In the genomic region with DNA sequence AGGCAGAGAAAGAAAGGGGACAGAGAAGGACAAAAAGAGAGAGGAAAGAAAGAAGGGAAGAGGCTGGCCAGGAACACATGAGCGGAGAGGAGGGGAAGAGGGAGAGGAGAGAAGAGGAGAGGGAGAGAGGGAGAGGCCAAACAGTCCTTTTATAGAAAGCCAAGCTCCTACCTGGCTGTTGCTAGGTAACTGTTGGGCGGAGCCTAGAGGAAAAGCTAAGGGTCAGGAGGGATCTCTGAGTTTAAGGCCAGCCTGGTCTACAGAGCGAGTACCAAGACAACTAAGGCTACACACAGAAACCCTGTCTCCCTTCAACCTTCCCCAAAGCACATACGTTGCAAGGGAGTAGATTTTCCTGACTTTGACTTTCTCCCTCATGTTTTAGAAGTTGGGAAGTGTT, we compare ENCODE assay signal across 11 mouse cellular contexts. TPM values are rescaled to one million over a fixed set of nuclear protein-coding genes. Genes with fewer than 3 reads are reported as not detected.
DNase-seq lines count a peak whose midpoint lies in the region; ATAC-seq and TF ChIP-seq lines count a peak whose summit lies in the region.
"Had no signal": no experiment of that assay in that cellular context is flagged by ENCODE, and none has a peak within 500 bp of the region (broad histone marks: within the 10 kb centered on the region; RNA-seq: fewer than 3 reads in every experiment).

No protein-coding gene starts in this region.

- WGBS in hindbrain, embryonic 11.5 days, result 82% methylated on average over 4 of the region's 4 CpGs
- 79% methylated on average over 4 of the region's 4 CpGs for WGBS in hindbrain, embryonic 13.5 days
- WGBS in midbrain, embryonic 15.5 days, result 80% methylated on average over 4 of the region's 4 CpGs
- 74% methylated on average over 4 of the region's 4 CpGs for WGBS in midbrain, embryonic 16.5 days
- WGBS in embryonic facial prominence, embryonic 10.5 days, result 82% methylated on average over 4 of the region's 4 CpGs
- WGBS in small intestine, adult 2 months, result 81% methylated on average over 4 of the region's 4 CpGs

- H3K4me2 ChIP-seq in hindbrain, embryonic 11.5 days (replicated peaks; ENCODE audit: low read depth, low read length), result no peak overlapping the region
- H3K4me2 ChIP-seq in hindbrain, embryonic 13.5 days, result no peak overlapping the region
- H3K4me2 ChIP-seq in midbrain, embryonic 15.5 days, result no peak overlapping the region
- H3K4me2 ChIP-seq in midbrain, embryonic 16.5 days (ENCODE audit: low read length), result no peak overlapping the region
- H3K4me2 ChIP-seq: limb, embryonic 13.5 days had no signal

- no peak for TF ChIP-seq CTCF in small intestine, adult 2 months (IDR thresholded peaks at IDR 0.05; ENCODE audit: extremely low read depth, insufficient read length, insufficient replicate concordance, low read depth, low read length)

- no peak overlapping the region for H3K9ac ChIP-seq in hindbrain, embryonic 11.5 days (ENCODE audit: low read depth, low read length)
- no peak overlapping the region for H3K9ac ChIP-seq in hindbrain, embryonic 13.5 days
- no peak overlapping the region for H3K9ac ChIP-seq in midbrain, embryonic 15.5 days
- no peak overlapping the region for H3K9ac ChIP-seq in midbrain, embryonic 16.5 days (ENCODE audit: low read depth, low read length)
- H3K9ac ChIP-seq: hindbrain, embryonic 15.5 days; limb, embryonic 13.5 days; neural tube, embryonic 13.5 days had no signal

- no peaks in the 10 kb centered on the region for H3K27me3 ChIP-seq in hindbrain, embryonic 11.5 days (ENCODE audit: control insufficient read depth, insufficient read depth, low read length)
- H3K27me3 ChIP-seq in hindbrain, embryonic 13.5 days, result no peaks in the 10 kb centered on the region
- no peaks in the 10 kb centered on the region for H3K27me3 ChIP-seq in midbrain, embryonic 15.5 days (replicated peaks)
- no peaks in the 10 kb centered on the region for H3K27me3 ChIP-seq in midbrain, embryonic 16.5 days (ENCODE audit: control insufficient read depth, insufficient read depth, low read depth, low read length)
- no peaks in the 10 kb centered on the region for H3K27me3 ChIP-seq in embryonic facial prominence, embryonic 10.5 days (replicated peaks; ENCODE audit: low read depth, poor library complexity, severe bottlenecking)
- H3K27me3 ChIP-seq in small intestine, adult 2 months (ENCODE audit: control insufficient read depth, insufficient read depth, low read length), result no peaks in the 10 kb centered on the region
- H3K27me3 ChIP-seq: hindbrain, embryonic 15.5 days; limb, embryonic 13.5 days; neural tube, embryonic 13.5 days had no signal

- H3K4me3 ChIP-seq in hindbrain, embryonic 11.5 days (ENCODE audit: low read depth, low read length), result no peak overlapping the region
- H3K4me3 ChIP-seq in hindbrain, embryonic 13.5 days, result no peak overlapping the region
- no peak overlapping the region for H3K4me3 ChIP-seq in midbrain, embryonic 15.5 days
- H3K4me3 ChIP-seq in midbrain, embryonic 16.5 days (ENCODE audit: low read depth, low read length), result no peak overlapping the region
- no peak overlapping the region for H3K4me3 ChIP-seq in embryonic facial prominence, embryonic 10.5 days
- no peak overlapping the region for H3K4me3 ChIP-seq in small intestine, adult 2 months (ENCODE audit: low read depth, low read length)
- H3K4me3 ChIP-seq: erythroblast, embryonic 14.5 days; hindbrain, embryonic 15.5 days; limb, embryonic 13.5 days; neural tube, embryonic 13.5 days had no signal

- ATAC-seq in hindbrain, embryonic 11.5 days (ENCODE audit: low FRiP score), result peak; percentile 21; the same call in 1 of the 2 replicates
- no peak for ATAC-seq in hindbrain, embryonic 13.5 days (ENCODE audit: low FRiP score)
- 0 out of 2 replicates have a peak, but pooled peaks have one; percentile 18 for ATAC-seq in midbrain, embryonic 15.5 days (replicated peaks)
- no peak for ATAC-seq in midbrain, embryonic 16.5 days

- DNase-seq in hindbrain, embryonic 11.5 days (ENCODE audit: low spot score), result no peak
- no peak for DNase-seq in embryonic facial prominence, embryonic 10.5 days (ENCODE audit: low spot score)
- DNase-seq in urinary bladder, adult 2 months (ENCODE audit: low spot score), result no peak

- 0 out of 2 replicates have a peak, but pooled peaks cover 2% of the 10 kb centered on the region for H3K4me1 ChIP-seq in hindbrain, embryonic 11.5 days (replicated peaks; ENCODE audit: control insufficient read depth, insufficient read depth, low read length)
- H3K4me1 ChIP-seq in hindbrain, embryonic 13.5 days (replicated peaks), result no peaks in the 10 kb centered on the region; the same call in 1 of the 2 replicates
- H3K4me1 ChIP-seq in midbrain, embryonic 15.5 days, result no peaks in the 10 kb centered on the region
- H3K4me1 ChIP-seq in midbrain, embryonic 16.5 days (ENCODE audit: control insufficient read depth, insufficient read depth, low read length), result no peaks in the 10 kb centered on the region; the same call in 1 of the 2 replicates
- peaks cover 11% of the 10 kb centered on the region for H3K4me1 ChIP-seq in embryonic facial prominence, embryonic 10.5 days
- H3K4me1 ChIP-seq in small intestine, adult 2 months (ENCODE audit: control insufficient read depth, insufficient read depth, insufficient read length, low read length), result peaks cover 12% of the 10 kb centered on the region; the same call in 1 of the 2 replicates
- H3K4me1 ChIP-seq: hindbrain, embryonic 15.5 days had no signal

- no peak for TF ChIP-seq POLR2A in small intestine, adult 2 months (IDR thresholded peaks at IDR 0.05; ENCODE audit: low read depth, low read length)

- H3K9me3 ChIP-seq in hindbrain, embryonic 11.5 days (ENCODE audit: control insufficient read depth, low read length), result no peaks in the 10 kb centered on the region
- H3K9me3 ChIP-seq in hindbrain, embryonic 13.5 days, result no peaks in the 10 kb centered on the region
- H3K9me3 ChIP-seq in midbrain, embryonic 15.5 days, result no peaks in the 10 kb centered on the region
- H3K9me3 ChIP-seq in midbrain, embryonic 16.5 days (replicated peaks; ENCODE audit: control insufficient read depth, low read length, poor library complexity, severe bottlenecking), result no peaks in the 10 kb centered on the region
- no peaks in the 10 kb centered on the region for H3K9me3 ChIP-seq in embryonic facial prominence, embryonic 10.5 days
- H3K9me3 ChIP-seq: hindbrain, embryonic 15.5 days; limb, embryonic 13.5 days; neural tube, embryonic 13.5 days had no signal

- H3K27ac ChIP-seq in hindbrain, embryonic 11.5 days (ENCODE audit: low read depth, low read length), result no peak overlapping the region
- H3K27ac ChIP-seq in hindbrain, embryonic 13.5 days, result no peak overlapping the region
- H3K27ac ChIP-seq in midbrain, embryonic 15.5 days, result no peak overlapping the region
- no peak overlapping the region for H3K27ac ChIP-seq in midbrain, embryonic 16.5 days (ENCODE audit: low read length)
- H3K27ac ChIP-seq in embryonic facial prominence, embryonic 10.5 days (replicated peaks), result peak overlapping the region; percentile 74
- H3K27ac ChIP-seq in small intestine, adult 2 months (ENCODE audit: insufficient read depth, low read depth, low read length), result peak overlapping the region; percentile 57
- H3K27ac ChIP-seq: hindbrain, embryonic 15.5 days; limb, embryonic 13.5 days; neural tube, embryonic 13.5 days had no signal

- H3K36me3 ChIP-seq in hindbrain, embryonic 11.5 days (ENCODE audit: control insufficient read depth, insufficient read depth, low read length), result no peaks in the 10 kb centered on the region
- no peaks in the 10 kb centered on the region for H3K36me3 ChIP-seq in hindbrain, embryonic 13.5 days
- no peaks in the 10 kb centered on the region for H3K36me3 ChIP-seq in midbrain, embryonic 15.5 days (replicated peaks)
- H3K36me3 ChIP-seq in midbrain, embryonic 16.5 days (ENCODE audit: control insufficient read depth, insufficient read depth, low read length), result no peaks in the 10 kb centered on the region
- H3K36me3 ChIP-seq in embryonic facial prominence, embryonic 10.5 days (replicated peaks), result no peaks in the 10 kb centered on the region
- no peaks in the 10 kb centered on the region for H3K36me3 ChIP-seq in small intestine, adult 2 months (ENCODE audit: control insufficient read depth, insufficient read depth, low read length)
- H3K36me3 ChIP-seq: hindbrain, embryonic 15.5 days; limb, embryonic 13.5 days; neural tube, embryonic 13.5 days had no signal

RNA-seq across cellular contexts. Expression of gene Leo1, which starts 6.0 kb away (rescaled TPM):
- 48.5 and 53.2 TPM in 2 replicates for polyA plus RNA-seq in hindbrain, embryonic 11.5 days (2014; fragmentation: Nextera tagmentation; extraction: Ambion mirVana)
- polyA plus RNA-seq in hindbrain, embryonic 13.5 days (2015; fragmentation: Nextera tagmentation; extraction: Ambion mirVana), result 43.3 and 44.5 TPM in 2 replicates
- polyA plus RNA-seq in midbrain, embryonic 15.5 days (2015; fragmentation: Nextera tagmentation; extraction: Ambion mirVana), result 45.9 and 46.4 TPM in 2 replicates
- 43.6 and 48.2 TPM in 2 replicates for polyA plus RNA-seq in midbrain, embryonic 16.5 days (2015; fragmentation: Nextera tagmentation; extraction: Ambion mirVana)
- polyA plus RNA-seq in embryonic facial prominence, embryonic 10.5 days (2016; fragmentation: Nextera tagmentation; extraction: Ambion mirVana), result 53.9 and 57.7 TPM in 2 replicates
- polyA plus RNA-seq in small intestine, adult 2 months (2012; rRNA removed), result 1.7 and 2.8 TPM in 2 replicates
- polyA plus RNA-seq in urinary bladder, adult 2 months (2012; rRNA removed), result 3.2 and 5.1 TPM in 2 replicates

RNA-seq across cellular contexts. Expression of gene Mapk6, which starts 25.5 kb away (rescaled TPM):
- polyA plus RNA-seq in hindbrain, embryonic 11.5 days (2014; fragmentation: Nextera tagmentation; extraction: Ambion mirVana), result 198 and 217 TPM in 2 replicates
- 178 and 184 TPM in 2 replicates for polyA plus RNA-seq in hindbrain, embryonic 13.5 days (2015; fragmentation: Nextera tagmentation; extraction: Ambion mirVana)
- polyA plus RNA-seq in midbrain, embryonic 15.5 days (2015; fragmentation: Nextera tagmentation; extraction: Ambion mirVana), result 155 and 169 TPM in 2 replicates
- polyA plus RNA-seq in midbrain, embryonic 16.5 days (2015; fragmentation: Nextera tagmentation; extraction: Ambion mirVana), result 147 and 162 TPM in 2 replicates
- polyA plus RNA-seq in embryonic facial prominence, embryonic 10.5 days (2016; fragmentation: Nextera tagmentation; extraction: Ambion mirVana), result 149 and 151 TPM in 2 replicates
- 7.6 and 28.9 TPM in 2 replicates for polyA plus RNA-seq in small intestine, adult 2 months (2012; rRNA removed)
- 22.5 and 29.1 TPM in 2 replicates for polyA plus RNA-seq in urinary bladder, adult 2 months (2012; rRNA removed)

Comparison
In these comparisons a context has a peak if more than half of its experiments do, and no peak if none do; other contexts are left out.
1. ATAC-seq: peak in hindbrain, embryonic 11.5 days (single experiment) and midbrain, embryonic 15.5 days (single experiment); none in hindbrain, embryonic 13.5 days (single experiment) and midbrain, embryonic 16.5 days (single experiment).
2. H3K27ac ChIP-seq: peak in embryonic facial prominence, embryonic 10.5 days (single experiment) and small intestine, adult 2 months (single experiment); none in hindbrain, embryonic 11.5 days (single experiment), hindbrain, embryonic 13.5 days (single experiment), midbrain, embryonic 15.5 days (single experiment) and midbrain, embryonic 16.5 days (single experiment).